Mouse (Mus musculus): ENCODE results near the gene Ntm. TPM values are rescaled to one million over a fixed set of nuclear protein-coding genes. Genes with fewer than 3 reads are reported as not detected.

Ntm gene
- polyA plus RNA-seq, 1 experiment from 2014 or later, result 0.76 TPM

DNA sequence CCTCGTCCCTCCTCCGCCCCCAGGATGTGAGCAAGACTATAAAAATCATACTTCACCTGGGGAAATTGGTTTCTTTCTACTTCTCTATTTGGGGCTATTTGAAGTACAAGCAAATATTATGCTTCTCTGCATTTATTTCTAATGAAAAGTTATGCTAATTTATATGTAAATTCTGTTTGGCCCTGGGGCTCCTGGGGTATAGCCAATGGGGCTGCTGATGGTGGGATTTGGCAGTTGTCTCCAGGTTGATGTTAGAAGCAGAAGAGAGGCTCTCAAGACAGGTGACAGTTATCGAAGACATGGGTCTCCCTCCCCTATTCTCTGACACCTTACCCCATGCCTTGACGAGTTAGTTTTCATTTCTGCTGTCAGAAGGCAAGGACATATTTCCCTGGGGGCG is 2.2 kb downstream of the Ntm start:
- Histone ChIP-seq H3K27ac (ENCODE audit: low read length) (no peak overlapping the region), H3K9ac (replicated peaks; ENCODE audit: low read depth) (no peak overlapping the region), H3K36me3 (ENCODE audit: insufficient read depth, low read length) (no peaks in the 10 kb centered on the region), H3K9me3 (ENCODE audit: low read length) (no peaks in the 10 kb centered on the region), H3K4me2 (replicated peaks; ENCODE audit: low read depth, low read length) (no peak overlapping the region), H3K27me3 (replicated peaks; ENCODE audit: insufficient read depth, low read length) (peaks cover 9% of the 10 kb centered on the region; the same call in 1 of the 2 replicates), H3K4me3 (ENCODE audit: low read depth, low read length) (no peak overlapping the region), H3K4me1 (ENCODE audit: insufficient read depth, low read depth, low read length) (no peaks in the 10 kb centered on the region; the same call in 1 of the 2 replicates)
- 66% methylated on average over 5 of the region's 5 CpGs for WGBS
- no peak for ATAC-seq
- TF ChIP-seq CTCF (IDR thresholded peaks at IDR 0.05), result no peak
- no peak for TF ChIP-seq EP300 (IDR thresholded peaks at IDR 0.05)
- DNase-seq (ENCODE audit: low spot score), result no peak

GRCm38 (mm10) chr9:29960236-29960635 is 2.7 kb downstream of the Ntm start:
- 53% methylated on average over 3 of the region's 3 CpGs for WGBS
- H3K36me3 ChIP-seq (ENCODE audit: insufficient read depth, low read length), result no peaks in the 10 kb centered on the region

GRCm38 (mm10) chr9:29956936-29957335 is 6.0 kb downstream of the Ntm start:
- H3K4me3 ChIP-seq (ENCODE audit: low read depth, low read length), result no peak overlapping the region
- H3K9me3 ChIP-seq (ENCODE audit: low read length), result no peaks in the 10 kb centered on the region
- H3K4me2 ChIP-seq (replicated peaks; ENCODE audit: low read depth, low read length), result no peak overlapping the region
- WGBS, result 44% methylated on average over 5 of the region's 5 CpGs
- no peak for DNase-seq (ENCODE audit: low spot score)
- no peak overlapping the region for H3K27ac ChIP-seq (ENCODE audit: low read length)
- H3K36me3 ChIP-seq (ENCODE audit: insufficient read depth, low read length), result no peaks in the 10 kb centered on the region
- no peak for TF ChIP-seq CTCF (IDR thresholded peaks at IDR 0.05)
- no peak for TF ChIP-seq EP300 (IDR thresholded peaks at IDR 0.05)
- ATAC-seq, result no peak
- no peak overlapping the region for H3K9ac ChIP-seq (replicated peaks; ENCODE audit: low read depth)
- H3K27me3 ChIP-seq (replicated peaks; ENCODE audit: insufficient read depth, low read length), result peaks cover 9% of the 10 kb centered on the region; the same call in 1 of the 2 replicates
- H3K4me1 ChIP-seq (ENCODE audit: insufficient read depth, low read depth, low read length), result no peaks in the 10 kb centered on the region

More at GRCm38 (mm10) chr9:29960236-29960635, 2.7 kb downstream of the Ntm start:
- Histone ChIP-seq H3K9ac (replicated peaks; ENCODE audit: low read depth) (no peak overlapping the region), H3K27me3 (replicated peaks; ENCODE audit: insufficient read depth, low read length) (peaks cover 9% of the 10 kb centered on the region; the same call in 1 of the 2 replicates), H3K4me3 (ENCODE audit: low read depth, low read length) (no peak overlapping the region), H3K4me2 (replicated peaks; ENCODE audit: low read depth, low read length) (no peak overlapping the region), H3K4me1 (ENCODE audit: insufficient read depth, low read depth, low read length) (no peaks in the 10 kb centered on the region; the same call in 1 of the 2 replicates), H3K9me3 (ENCODE audit: low read length) (no peaks in the 10 kb centered on the region), H3K27ac (ENCODE audit: low read length) (no peak overlapping the region)
- DNase-seq (ENCODE audit: low spot score), result no peak
- TF ChIP-seq CTCF (IDR thresholded peaks at IDR 0.05) (no peak), EP300 (IDR thresholded peaks at IDR 0.05) (no peak)
- no peak for ATAC-seq

- no peaks in the 10 kb centered on the region for H3K36me3 ChIP-seq (ENCODE audit: insufficient read depth, low read length)
- TF ChIP-seq EP300 (IDR thresholded peaks at IDR 0.05), result no peak
- no peak for TF ChIP-seq CTCF (IDR thresholded peaks at IDR 0.05)
- no peak overlapping the region for H3K4me3 ChIP-seq (ENCODE audit: low read depth, low read length)
- WGBS, result 47% methylated on average over 6 of the region's 6 CpGs
- no peak for ATAC-seq
- no peaks in the 10 kb centered on the region for H3K9me3 ChIP-seq (ENCODE audit: low read length)
- no peaks in the 10 kb centered on the region for H3K4me1 ChIP-seq (ENCODE audit: insufficient read depth, low read depth, low read length)
- no peak for DNase-seq (ENCODE audit: low spot score)
- H3K27me3 ChIP-seq (replicated peaks; ENCODE audit: insufficient read depth, low read length), result no peaks in the 10 kb centered on the region
- H3K9ac ChIP-seq (replicated peaks; ENCODE audit: low read depth), result no peak overlapping the region
- H3K27ac ChIP-seq (ENCODE audit: low read length), result no peak overlapping the region
- H3K4me2 ChIP-seq (replicated peaks; ENCODE audit: low read depth, low read length), result no peak overlapping the region
Observed at GRCm38 (mm10) chr9:29954031-29954430, 8.9 kb downstream of the Ntm start.

GRCm38 (mm10) chr9:29949041-29949440 is 13.9 kb downstream of the Ntm start:
- Histone ChIP-seq H3K36me3 (ENCODE audit: insufficient read depth, low read length) (no peaks in the 10 kb centered on the region), H3K27me3 (replicated peaks; ENCODE audit: insufficient read depth, low read length) (no peaks in the 10 kb centered on the region), H3K27ac (ENCODE audit: low read length) (no peak overlapping the region), H3K4me2 (replicated peaks; ENCODE audit: low read depth, low read length) (no peak overlapping the region), H3K9me3 (ENCODE audit: low read length) (no peaks in the 10 kb centered on the region), H3K4me3 (ENCODE audit: low read depth, low read length) (no peak overlapping the region), H3K9ac (replicated peaks; ENCODE audit: low read depth) (no peak overlapping the region), H3K4me1 (ENCODE audit: insufficient read depth, low read depth, low read length) (no peaks in the 10 kb centered on the region)
- WGBS, result 89% methylated on average over 3 of the region's 3 CpGs
- DNase-seq (ENCODE audit: low spot score), result no peak
- ATAC-seq, result no peak
- TF ChIP-seq CTCF (IDR thresholded peaks at IDR 0.05), result no peak
- TF ChIP-seq EP300 (IDR thresholded peaks at IDR 0.05), result no peak

GRCm38 (mm10) chr9:29943209-29944070 is 19.5 kb downstream of the Ntm start:
- Histone ChIP-seq H3K27ac (ENCODE audit: low read length) (no peak overlapping the region), H3K4me3 (ENCODE audit: low read depth, low read length) (no peak overlapping the region), H3K27me3 (replicated peaks; ENCODE audit: insufficient read depth, low read length) (no peaks in the 10 kb centered on the region), H3K36me3 (ENCODE audit: insufficient read depth, low read length) (no peaks in the 10 kb centered on the region), H3K4me2 (replicated peaks; ENCODE audit: low read depth, low read length) (peak overlapping the region; percentile 19; the same call in 1 of the 2 replicates), H3K9me3 (ENCODE audit: low read length) (no peaks in the 10 kb centered on the region), H3K9ac (replicated peaks; ENCODE audit: low read depth) (no peak overlapping the region), H3K4me1 (ENCODE audit: insufficient read depth, low read depth, low read length) (no peaks in the 10 kb centered on the region)
- 21% methylated on average over 20 of the region's 20 CpGs for WGBS
- TF ChIP-seq EP300 (IDR thresholded peaks at IDR 0.05), result no peak
- no peak for TF ChIP-seq CTCF (IDR thresholded peaks at IDR 0.05)
- no peak for DNase-seq (ENCODE audit: low spot score)
- no peak for ATAC-seq
